Mouse (Mus musculus) embryonic facial prominence, embryonic 10.5 days (tissue): ENCODE data around the gene Kras. TPM values are rescaled to one million over a fixed set of nuclear protein-coding genes. Genes with fewer than 3 reads are reported as not detected.

ENCODE experiments used
- DNase-seq: peaks from one replicate; pipeline ENCODE4 v3.0.0-alpha.2; 2017; ENCODE audit warnings: low spot score
- H3K27ac ChIP-seq: fragments of 300-500 bp; sonication (generic); replicated peaks from 2 replicates; pipeline ENCODE4 v1.5.1; 2016; ENCODE audit warnings: mild to moderate bottlenecking
- H3K27me3 ChIP-seq: fragments of 300-500 bp; sonication (generic); replicated peaks from 2 replicates; pipeline ENCODE4 v1.6.1; 2016; ENCODE audit warnings: low read depth, mild to moderate bottlenecking; ENCODE audit not compliant: poor library complexity, severe bottlenecking
- H3K36me3 ChIP-seq: fragments of 300-500 bp; sonication (generic); replicated peaks from 2 replicates; pipeline ENCODE4 v1.6.1; 2016; ENCODE audit warnings: mild to moderate bottlenecking, moderate library complexity
- H3K4me1 ChIP-seq: fragments of 300-500 bp; sonication (generic); 2 replicates; pipeline ENCODE4 v1.6.1; 2016
- H3K4me3 ChIP-seq: fragments of 300-500 bp; sonication (generic); 2 replicates; pipeline ENCODE4 v1.5.1; 2016; ENCODE audit warnings: mild to moderate bottlenecking, moderate library complexity
- H3K9me3 ChIP-seq: fragments of 300-500 bp; sonication (generic); 2 replicates; pipeline ENCODE4 v1.6.1; 2016; ENCODE audit warnings: mild to moderate bottlenecking
- WGBS: fragments of 180-500 bp; shearing (Covaris S2); methylation state at CpG from one replicate; pipeline ENCODE4 v1.1.7; 2016; 5-methylcytosine and 5-hydroxymethylcytosine counted together
- polyA plus RNA-seq: library from polyadenylated mRNA; unstranded; fragments of >200 nt; fragmentation: Nextera tagmentation; extraction: Ambion mirVana; gene quantifications from 2 replicates; pipeline ENCODE4 v1.2.1, GENCODE M21; 2016

Kras gene
- polyA plus RNA-seq, 1 experiment from 2014 or later: 89.7 TPM

GRCm38 (mm10) chr6:145242521-145242920, 7.5 kb downstream of the Kras start:
- H3K4me3 ChIP-seq: no peak overlapping the region
- 71% methylated on average over 1 of the region's 1 CpGs for WGBS
- H3K27me3 ChIP-seq: no peaks in the 10 kb centered on the region
- H3K9me3 ChIP-seq: no peaks in the 10 kb centered on the region
- no peak overlapping the region for H3K27ac ChIP-seq
- peaks cover 3% of the 10 kb centered on the region; the same call in 1 of the 2 replicates for H3K4me1 ChIP-seq
- H3K36me3 ChIP-seq: peaks cover 63% of the 10 kb centered on the region
- DNase-seq: no peak

DNA sequence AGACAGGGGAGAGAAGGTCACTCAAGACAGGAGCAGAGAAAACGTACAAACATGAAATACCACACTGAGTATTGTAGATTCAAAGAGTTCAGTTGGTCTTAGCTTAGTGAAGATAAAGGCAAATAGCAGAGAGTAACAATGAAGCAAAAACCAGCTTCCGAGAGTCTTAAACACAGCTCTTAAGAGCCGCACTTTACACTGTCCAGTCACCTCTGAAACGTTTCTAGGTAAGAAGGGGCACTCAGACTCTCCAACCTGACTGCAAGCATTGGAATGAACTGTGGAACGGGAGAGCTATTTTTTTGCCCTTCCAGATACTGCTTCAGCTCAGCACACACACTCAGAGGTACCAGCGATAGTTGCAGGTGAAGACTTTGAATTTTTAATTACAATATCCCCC, 9.8 kb downstream of the Kras start:
- no peaks in the 10 kb centered on the region for H3K4me1 ChIP-seq
- DNase-seq: no peak
- H3K4me3 ChIP-seq: no peak overlapping the region
- WGBS: 89% methylated on average over 6 of the region's 6 CpGs
- no peaks in the 10 kb centered on the region for H3K9me3 ChIP-seq
- no peaks in the 10 kb centered on the region for H3K27me3 ChIP-seq
- H3K36me3 ChIP-seq: peaks cover 49% of the 10 kb centered on the region
- no peak overlapping the region for H3K27ac ChIP-seq

GRCm38 (mm10) chr6:145237148-145237547, 12.9 kb downstream of the Kras start:
- H3K27ac ChIP-seq: no peak overlapping the region
- no peak for DNase-seq
- H3K4me3 ChIP-seq: no peak overlapping the region
- no peaks in the 10 kb centered on the region for H3K4me1 ChIP-seq
- no peaks in the 10 kb centered on the region for H3K27me3 ChIP-seq
- no peaks in the 10 kb centered on the region for H3K9me3 ChIP-seq
- H3K36me3 ChIP-seq: peaks cover 47% of the 10 kb centered on the region
- 85% methylated on average over 4 of the region's 4 CpGs for WGBS

DNA sequence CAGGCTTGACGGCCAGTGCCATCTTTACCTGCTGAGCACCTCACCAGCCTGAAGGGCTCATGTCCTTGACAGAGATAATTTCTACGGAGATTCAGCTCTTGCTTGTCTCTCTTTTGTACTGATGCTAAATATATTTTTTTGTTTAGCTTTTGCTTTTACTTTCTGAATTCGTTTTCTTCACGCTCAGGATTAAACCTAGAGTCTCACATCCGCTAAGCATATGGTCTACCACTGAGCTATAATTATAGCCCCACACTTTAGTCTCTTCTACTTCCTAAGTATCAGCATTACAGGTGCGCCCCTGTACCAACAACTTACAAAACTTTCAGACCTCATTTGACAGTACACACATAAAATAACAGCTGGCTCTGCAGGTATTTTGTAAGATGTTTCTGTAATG, 14.7 kb downstream of the Kras start:
- H3K4me3 ChIP-seq: no peak overlapping the region
- H3K27ac ChIP-seq: no peak overlapping the region
- no peaks in the 10 kb centered on the region for H3K27me3 ChIP-seq
- H3K4me1 ChIP-seq: no peaks in the 10 kb centered on the region
- 92% methylated on average over 6 of the region's 6 CpGs for WGBS
- no peak for DNase-seq
- H3K36me3 ChIP-seq: peaks cover 48% of the 10 kb centered on the region
- H3K9me3 ChIP-seq: no peaks in the 10 kb centered on the region

- no peaks in the 10 kb centered on the region for H3K27me3 ChIP-seq
- no peak for DNase-seq
- WGBS: 90% methylated on average over 1 of the region's 1 CpGs
- H3K4me3 ChIP-seq: no peak overlapping the region
- peaks cover 49% of the 10 kb centered on the region for H3K36me3 ChIP-seq
- no peaks in the 10 kb centered on the region for H3K9me3 ChIP-seq
- no peak overlapping the region for H3K27ac ChIP-seq
- H3K4me1 ChIP-seq: no peaks in the 10 kb centered on the region
These were observed 15.6 kb downstream of the Kras start for GRCm38 (mm10) chr6:145234391-145234790.

DNA sequence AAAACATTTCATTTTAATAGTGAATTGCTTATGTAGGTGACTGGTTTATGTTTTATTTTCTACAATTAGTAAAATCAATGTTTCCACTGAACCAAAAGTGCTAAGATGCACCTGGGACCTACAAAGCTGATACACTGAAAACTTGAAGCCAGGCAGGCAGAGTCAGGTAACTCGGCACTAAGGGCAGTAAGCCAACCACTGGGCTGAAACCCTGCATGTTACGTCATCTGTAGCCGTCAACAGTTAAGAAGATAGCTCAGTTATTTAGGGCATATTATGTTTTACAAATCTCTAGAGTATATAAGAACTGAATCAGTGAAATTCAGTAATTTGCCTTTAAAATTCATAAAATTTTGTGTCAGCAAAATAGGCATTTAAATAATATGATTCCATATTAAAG, 23.7 kb downstream of the Kras start:
- WGBS: 92% methylated on average over 3 of the region's 3 CpGs
- Histone ChIP-seq H3K36me3 (peaks cover 52% of the 10 kb centered on the region), H3K27ac (no peak overlapping the region), H3K4me1 (no peaks in the 10 kb centered on the region), H3K9me3 (no peaks in the 10 kb centered on the region), H3K27me3 (no peaks in the 10 kb centered on the region), H3K4me3 (no peak overlapping the region)
- DNase-seq: no peak

- no peak overlapping the region for H3K4me3 ChIP-seq
- H3K9me3 ChIP-seq: no peaks in the 10 kb centered on the region
- WGBS: 95% methylated on average over 6 of the region's 6 CpGs
- H3K27me3 ChIP-seq: no peaks in the 10 kb centered on the region
- no peak for DNase-seq
- H3K36me3 ChIP-seq: peaks cover 47% of the 10 kb centered on the region
- no peaks in the 10 kb centered on the region for H3K4me1 ChIP-seq
- no peak overlapping the region for H3K27ac ChIP-seq
These were observed 25.8 kb downstream of the Kras start for GRCm38 (mm10) chr6:145224246-145224645.

DNA sequence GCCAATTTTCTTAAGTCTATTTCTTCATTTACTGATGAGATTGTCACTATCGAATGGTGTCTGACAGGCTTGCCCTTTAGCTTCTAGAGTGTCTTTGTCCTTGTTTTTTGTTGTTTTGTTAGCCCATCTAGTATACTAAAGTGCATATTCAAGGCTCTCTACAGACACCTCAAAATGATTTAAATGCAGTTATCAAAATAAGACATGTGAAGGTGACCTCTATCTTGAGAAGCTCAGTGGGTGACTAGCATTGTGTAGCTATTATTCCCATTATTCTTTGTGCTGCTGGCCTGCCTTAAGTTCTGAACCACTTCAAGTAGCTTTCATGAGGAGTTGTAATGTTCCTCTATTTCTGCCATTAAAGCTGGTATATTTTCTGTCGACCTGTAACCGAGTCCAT, 34.2 kb downstream of the Kras start:
- H3K36me3 ChIP-seq: peaks cover 33% of the 10 kb centered on the region
- DNase-seq: no peak
- H3K4me3 ChIP-seq: no peak overlapping the region
- no peak overlapping the region for H3K27ac ChIP-seq
- WGBS: 90% methylated on average over 3 of the region's 3 CpGs
- H3K9me3 ChIP-seq: no peaks in the 10 kb centered on the region
- peaks cover 10% of the 10 kb centered on the region for H3K4me1 ChIP-seq
- H3K27me3 ChIP-seq: no peaks in the 10 kb centered on the region

GRCm38 (mm10) chr6:145213916-145214315, 36.1 kb downstream of the Kras start:
- Histone ChIP-seq H3K9me3 (no peaks in the 10 kb centered on the region), H3K36me3 (peaks cover 18% of the 10 kb centered on the region), H3K27ac (no peak overlapping the region), H3K4me3 (no peak overlapping the region), H3K4me1 (peaks cover 19% of the 10 kb centered on the region), H3K27me3 (no peaks in the 10 kb centered on the region)
- DNase-seq: no peak
- WGBS: 76% methylated on average over 2 of the region's 2 CpGs

DNA sequence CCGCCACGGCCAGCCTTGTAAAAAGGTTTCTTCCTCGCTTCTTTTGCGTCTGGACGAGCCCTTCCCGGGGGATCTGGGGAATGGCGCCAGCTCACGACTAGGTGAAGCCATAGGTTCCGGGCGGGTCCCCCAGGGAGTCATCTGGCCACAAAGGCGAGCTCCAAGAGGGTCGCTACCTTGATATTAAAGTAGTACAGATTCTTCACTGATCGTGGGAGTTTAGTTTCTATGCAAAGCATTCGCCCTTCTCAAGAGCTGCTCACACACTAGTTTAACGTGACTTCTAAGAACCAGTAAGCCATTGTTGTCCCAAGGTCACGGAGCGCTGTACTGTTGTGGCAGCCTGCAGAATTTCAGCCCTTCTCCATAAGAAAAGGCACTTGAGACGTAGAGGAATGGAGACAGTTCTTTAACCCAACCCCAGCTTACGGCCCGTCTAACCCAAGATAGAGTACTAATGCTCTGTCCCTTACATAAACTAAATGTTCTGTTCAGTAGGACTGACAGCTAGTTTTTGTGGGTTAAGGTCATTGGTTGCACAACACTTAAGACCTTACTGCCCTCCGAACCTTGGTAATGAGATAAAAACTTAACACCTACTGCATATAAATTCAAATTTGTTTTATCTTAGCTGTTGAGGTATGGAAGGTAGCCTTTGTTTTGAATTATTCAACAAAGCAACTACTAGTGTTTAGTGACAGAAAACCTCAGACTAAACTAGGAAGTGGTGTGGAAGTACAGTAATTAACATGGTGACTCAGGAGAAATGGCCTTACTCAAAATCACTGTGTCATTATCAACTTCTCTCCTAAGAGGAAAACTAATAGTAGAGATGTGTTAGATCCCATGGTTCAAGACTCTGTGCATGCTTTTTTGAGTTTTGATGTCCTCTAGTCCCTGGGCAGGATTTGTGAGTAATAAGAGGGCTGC, 38.4 kb downstream of the Kras start:
- Histone ChIP-seq H3K27ac (peak overlapping the region; percentile 95), H3K4me3 (peak overlapping the region; percentile 82), H3K27me3 (no peaks in the 10 kb centered on the region), H3K4me1 (peaks cover 19% of the 10 kb centered on the region), H3K36me3 (peaks cover 4% of the 10 kb centered on the region; the same call in 1 of the 2 replicates), H3K9me3 (no peaks in the 10 kb centered on the region)
- WGBS: 4% methylated on average over 21 of the region's 21 CpGs
- DNase-seq: no peak

- peak within 1 kb of the TSS; percentile 95 for H3K27ac ChIP-seq
- WGBS: under 1% methylated on average over 36 of the region's 36 CpGs
- H3K9me3 ChIP-seq: no peaks in the 10 kb centered on the region
- H3K27me3 ChIP-seq: no peaks in the 10 kb centered on the region
- peak; percentile 100 for DNase-seq
- peak within 1 kb of the TSS; percentile 82 for H3K4me3 ChIP-seq
- peaks cover 19% of the 10 kb centered on the region for H3K4me1 ChIP-seq
- peaks cover 4% of the 10 kb centered on the region; the same call in 1 of the 2 replicates for H3K36me3 ChIP-seq
These were observed 39.2 kb downstream of the Kras start, which contains the start of the genes Casc1 and Etfrf1 for GRCm38 (mm10) chr6:145210816-145211338. TSS of gene Casc1 (minus strand) at chr6:145211005. TSS of gene Etfrf1 (plus strand) at chr6:145211134.

DNA sequence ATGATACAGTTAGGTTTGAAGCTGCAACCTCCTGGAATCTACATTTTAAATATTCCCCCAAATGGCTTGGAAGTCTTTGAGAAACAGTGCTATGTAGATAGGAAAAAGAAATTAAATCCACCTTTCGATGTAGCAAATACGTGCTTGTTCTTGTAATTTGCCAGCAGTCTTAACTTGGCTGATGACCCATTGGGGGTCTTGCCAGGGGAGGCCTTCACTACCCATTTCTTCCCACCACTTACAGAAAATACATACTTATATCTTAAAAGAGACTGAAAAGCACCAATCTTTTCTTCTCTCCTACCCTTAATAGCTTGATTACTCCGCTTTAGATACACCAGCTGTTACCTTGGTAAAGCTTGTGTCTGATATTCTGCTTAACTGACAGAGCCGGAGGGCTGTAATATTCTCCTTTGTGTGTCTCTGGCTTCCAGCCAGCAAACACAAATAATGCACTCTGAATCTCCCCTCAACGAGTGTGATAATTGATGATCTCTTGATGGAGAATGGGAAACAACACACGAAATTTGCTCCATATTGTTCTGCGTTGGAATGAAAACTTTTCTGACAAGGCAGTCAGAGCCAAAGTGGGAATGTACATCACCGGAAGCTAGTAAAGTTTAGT, 39.9 kb downstream of the Kras start:
- Histone ChIP-seq H3K27me3 (no peaks in the 10 kb centered on the region), H3K9me3 (no peaks in the 10 kb centered on the region), H3K27ac (0 out of 2 replicates have a peak overlapping the region, but pooled peaks have one; percentile 44), H3K36me3 (peaks cover 4% of the 10 kb centered on the region; the same call in 1 of the 2 replicates), H3K4me3 (peak overlapping the region; percentile 82), H3K4me1 (peaks cover 19% of the 10 kb centered on the region)
- DNase-seq: no peak
- WGBS: 47% methylated on average over 8 of the region's 8 CpGs
